Mouse (Mus musculus): Measurements from ENCODE around the gene Epm2aip1. TPM values are rescaled to one million over a fixed set of nuclear protein-coding genes. Genes with fewer than 3 reads are reported as not detected.

Epm2aip1 gene
- total and polyA plus RNA-seq, 3 experiments: 9.3 to 12.2 (median 11.4) TPM

- H3K4me1 ChIP-seq (ENCODE audit: control insufficient read depth in 1 of 2, insufficient read depth in 2 of 2): peaks cover 7 to 12% of the 10 kb centered on the region in 2 experiments
- 0 out of 2 replicates have a peak overlapping the region, but pooled peaks have one; percentile 36 for H3K9ac ChIP-seq (ENCODE audit: insufficient read depth, low read depth)
- TF ChIP-seq NELFE (IDR thresholded peaks at IDR 0.05; ENCODE audit: low read depth, low read length): no peak
- no peak for TF ChIP-seq JUN (IDR thresholded peaks at IDR 0.05; ENCODE audit: insufficient read depth, low read depth, low read length)
- no peak for TF ChIP-seq SMC3 (IDR thresholded peaks at IDR 0.05; ENCODE audit: low read depth, low read length)
- peak; percentile 59; the same call in 1 of the 2 replicates for TF ChIP-seq SIN3A (IDR thresholded peaks at IDR 0.05; ENCODE audit: low read length)
- TF ChIP-seq TCF12 (IDR thresholded peaks at IDR 0.05; ENCODE audit: low read depth, low read length): no peak
- TF ChIP-seq MYC (IDR thresholded peaks at IDR 0.05; ENCODE audit: low read depth, low read length): no peak
- no peak for TF ChIP-seq JUND (conservative IDR thresholded peaks at IDR 0.05; ENCODE audit: low read depth, low read length)
- TF ChIP-seq POLR2A (IDR thresholded peaks at IDR 0.05; ENCODE audit: low read depth, low read length): no peak
- no peak for TF ChIP-seq RAD21 (IDR thresholded peaks at IDR 0.05; ENCODE audit: low read depth, low read length)
- peak; percentile 62 for TF ChIP-seq CHD2 (IDR thresholded peaks at IDR 0.05; ENCODE audit: low read length)
- no peak for TF ChIP-seq UBTF (IDR thresholded peaks at IDR 0.05; ENCODE audit: low read depth, low read length)
- peak; percentile 30; the same call in 1 of the 2 replicates for TF ChIP-seq ETS1 (conservative IDR thresholded peaks at IDR 0.05; ENCODE audit: low read depth, low read length)
- TF ChIP-seq CTCF (conservative IDR thresholded peaks at IDR 0.05 in 1 of 2, IDR thresholded peaks at IDR 0.05 in 1 of 2; ENCODE audit: low read depth in 2 of 2, low read length in 2 of 2): no peak
- no peak for TF ChIP-seq KAT2A (IDR thresholded peaks at IDR 0.05; ENCODE audit: insufficient replicate concordance, low read length)
- no peak for TF ChIP-seq USF1 (IDR thresholded peaks at IDR 0.05; ENCODE audit: low read depth, low read length)
- TF ChIP-seq TBP (conservative IDR thresholded peaks at IDR 0.05; ENCODE audit: low read depth, low read length): no peak
- TF ChIP-seq ZNF384 (IDR thresholded peaks at IDR 0.05; ENCODE audit: low read depth, low read length): no peak
- TF ChIP-seq POLR2AphosphoS2 (IDR thresholded peaks at IDR 0.05; ENCODE audit: low read depth, low read length): no peak
- no peak for TF ChIP-seq ZMIZ1 (IDR thresholded peaks at IDR 0.05; ENCODE audit: low read depth, low read length)
- no peak for TF ChIP-seq GABPA (IDR thresholded peaks at IDR 0.05; ENCODE audit: insufficient replicate concordance, low read depth, low read length)
- no peak for TF ChIP-seq BHLHE40 (IDR thresholded peaks at IDR 0.05; ENCODE audit: low read depth, low read length)
- TF ChIP-seq MAX (IDR thresholded peaks at IDR 0.05; ENCODE audit: low read length): peak; percentile 40; the same call in 1 of the 2 replicates
- TF ChIP-seq USF2 (conservative IDR thresholded peaks at IDR 0.05; ENCODE audit: low read depth, low read length): no peak
- no peak for TF ChIP-seq NRF1 (IDR thresholded peaks at IDR 0.05; ENCODE audit: low read depth, low read length)
- TF ChIP-seq PAX5 (IDR thresholded peaks at IDR 0.05; ENCODE audit: low read length): no peak
- no peak for TF ChIP-seq CHD1 (IDR thresholded peaks at IDR 0.05; ENCODE audit: low read depth, low read length)
- no peak for TF ChIP-seq IRF4 (IDR thresholded peaks at IDR 0.05; ENCODE audit: low read depth, low read length)
- TF ChIP-seq EP300 (IDR thresholded peaks at IDR 0.05; ENCODE audit: low read length): 0 out of 2 replicates have a peak, but pooled peaks have one; percentile 20
- TF ChIP-seq HCFC1 (IDR thresholded peaks at IDR 0.05; ENCODE audit: low read depth, low read length): no peak
- no peak for TF ChIP-seq RCOR1 (conservative IDR thresholded peaks at IDR 0.05; ENCODE audit: low read depth, low read length)
- TF ChIP-seq MEF2A (IDR thresholded peaks at IDR 0.05; ENCODE audit: borderline replicate concordance, low read depth, low read length): no peak
- peak; percentile 28; the same call in 1 of the 2 replicates for TF ChIP-seq MXI1 (IDR thresholded peaks at IDR 0.05; ENCODE audit: low read depth, low read length)
- TF ChIP-seq ELF1 (IDR thresholded peaks at IDR 0.05; ENCODE audit: low read depth, low read length): no peak
- TF ChIP-seq MAFK (IDR thresholded peaks at IDR 0.05; ENCODE audit: insufficient replicate concordance, low read length): no peak
- TF ChIP-seq ZKSCAN1 (IDR thresholded peaks at IDR 0.05; ENCODE audit: borderline replicate concordance, low read depth, low read length): no peak
- TF ChIP-seq E2F4 (IDR thresholded peaks at IDR 0.05; ENCODE audit: insufficient replicate concordance, low read depth, low read length): no peak
- no peak for TF ChIP-seq MAZ (IDR thresholded peaks at IDR 0.05; ENCODE audit: low read depth, low read length)
- no peak for TF ChIP-seq ZC3H11A (IDR thresholded peaks at IDR 0.05; ENCODE audit: low read depth, low read length)
- H3K36me3 ChIP-seq (replicated peaks in 1 of 2; ENCODE audit: control insufficient read depth in 1 of 2, insufficient read depth in 1 of 2, low read length in 1 of 2): no peaks in the 10 kb centered on the region
- no peak overlapping the region for H3K4me3 ChIP-seq (replicated peaks in 1 of 3; ENCODE audit: low read depth in 2 of 3, low read length in 2 of 3, poor library complexity in 1 of 3)
- H3K4me2 ChIP-seq (ENCODE audit: insufficient read depth, low read depth, poor library complexity, severe bottlenecking): peak overlapping the region; percentile 57
- in situ Hi-C loops (cut with MboI; ENCODE audit: low pct_ligation_motif_present, low pct_unique_long_range_greater_than_20kb, low sequenced_read_pairs) (no loop called here), dilution Hi-C loops (cut with MboI; ENCODE audit: extremely low pct_ligation_motif_present, extremely low pct_unique_long_range_greater_than_20kb, low sequenced_read_pairs) (no loop called here)
- peak; percentile 58 for DNase-seq (ENCODE audit: extremely low read depth)
- H3K79me2 ChIP-seq (replicated peaks; ENCODE audit: control insufficient read depth, extremely low read depth, insufficient read depth, poor library complexity, severe bottlenecking): no peaks in the 10 kb centered on the region
- H3K27me3 ChIP-seq (replicated peaks): no peaks in the 10 kb centered on the region
- H3K27ac ChIP-seq (ENCODE audit: insufficient read depth, low read depth): no peak overlapping the region
- H3K9me3 ChIP-seq (replicated peaks; ENCODE audit: low read length): no peaks in the 10 kb centered on the region
Measured at GRCm38 (mm10) chr9:111289294-111289831, 17.6 kb downstream of the Epm2aip1 start.
